Mouse (Mus musculus) forebrain, embryonic 10.5 days (tissue): ENCODE results near the gene Sox3. TPM values are rescaled to one million over a fixed set of nuclear protein-coding genes. Genes with fewer than 3 reads are reported as not detected.
A peak's percentile ranks its signal among the peaks of the same experiment; 100 is the strongest.

Source experiments
- DNase-seq: peaks from one replicate; pipeline ENCODE4 v3.0.0-alpha.2; 2017; ENCODE audit warnings: low spot score; ENCODE audit errors: extremely low spot score
- H3K27ac ChIP-seq: fragments of 300-500 bp; sonication (generic); 2 replicates; pipeline ENCODE4 v1.5.1; 2016; ENCODE audit warnings: mild to moderate bottlenecking
- H3K27me3 ChIP-seq: fragments of 300-500 bp; sonication (generic); 2 replicates; pipeline ENCODE4 v1.6.1; 2016; ENCODE audit warnings: mild to moderate bottlenecking; ENCODE audit not compliant: poor library complexity, severe bottlenecking
- H3K36me3 ChIP-seq: fragments of 300-500 bp; sonication (generic); replicated peaks from 2 replicates; pipeline ENCODE4 v1.6.1; 2016; ENCODE audit warnings: mild to moderate bottlenecking, moderate library complexity
- H3K4me1 ChIP-seq: fragments of 300-500 bp; sonication (generic); 2 replicates; pipeline ENCODE4 v1.6.1; 2016
- H3K4me3 ChIP-seq: fragments of 300-500 bp; sonication (generic); 2 replicates; pipeline ENCODE4 v1.5.1; 2016; ENCODE audit warnings: mild to moderate bottlenecking, moderate library complexity
- H3K9me3 ChIP-seq: fragments of 300-500 bp; sonication (generic); 2 replicates; pipeline ENCODE4 v1.6.1; 2016; ENCODE audit warnings: mild to moderate bottlenecking, moderate library complexity
- WGBS: fragments of 180-500 bp; shearing (Covaris S2); methylation state at CpG from one replicate; pipeline ENCODE4 v1.1.7; 2016; 5-methylcytosine and 5-hydroxymethylcytosine counted together
- polyA plus RNA-seq: library from polyadenylated mRNA; unstranded; fragments of >200 nt; fragmentation: Nextera tagmentation; extraction: Ambion mirVana; gene quantifications from 2 replicates; pipeline ENCODE4 v1.2.1, GENCODE M21; 2016

Sox3 gene
- polyA plus RNA-seq: 4.7 and 5.2 TPM in 2 replicates

DNA sequence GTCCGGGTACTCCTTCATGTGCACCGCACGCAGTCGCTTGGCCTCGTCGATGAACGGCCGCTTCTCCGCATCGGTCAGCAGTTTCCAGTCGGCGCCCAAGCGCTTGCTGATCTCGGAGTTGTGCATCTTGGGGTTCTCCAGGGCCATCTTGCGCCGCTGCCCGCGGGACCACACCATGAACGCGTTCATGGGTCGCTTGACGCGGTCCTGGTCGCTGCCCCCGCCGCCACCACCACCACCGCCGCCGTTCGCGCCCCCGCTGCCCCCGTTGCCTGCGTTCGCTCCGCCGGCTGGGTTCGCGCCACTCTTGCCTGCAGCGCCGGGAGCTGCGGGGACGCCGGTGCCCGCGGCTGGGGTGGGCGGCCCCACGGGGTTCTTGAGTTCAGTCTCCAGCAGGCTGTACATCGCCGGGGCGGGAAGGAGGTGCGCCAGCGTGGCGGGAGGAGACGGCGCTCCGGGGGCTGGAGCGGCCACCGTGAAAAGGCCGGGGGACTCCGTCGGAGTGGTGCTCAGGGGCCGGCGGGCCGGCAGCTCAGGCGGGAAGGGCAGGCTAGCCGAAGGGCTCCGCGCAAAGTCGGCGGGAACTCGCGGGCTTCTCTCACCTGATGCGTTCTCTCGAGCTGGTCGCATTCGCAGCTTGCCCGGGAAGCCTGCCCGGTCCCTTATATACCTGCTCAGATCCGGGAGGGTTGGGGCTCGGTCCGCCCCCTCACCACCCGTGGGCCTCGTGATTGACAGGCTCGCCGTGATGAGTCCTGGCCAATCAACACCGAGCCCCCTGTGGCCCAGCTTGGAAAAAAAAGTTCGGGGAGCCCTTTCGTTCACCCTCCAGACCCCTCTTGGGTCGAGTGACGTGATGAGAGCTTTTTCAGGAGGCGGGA lies at the start of gene Sox3:
TSS of gene Sox3 (minus strand) at position 630 of the 881 bp plus-strand sequence.
- DNase-seq: peak; percentile 85
- H3K4me3 ChIP-seq: peak within 1 kb of the TSS; percentile 69
- WGBS: 18% methylated on average over 84 of the region's 92 CpGs
- H3K4me1 ChIP-seq: peaks cover 50% of the 10 kb centered on the region
- peaks cover 8% of the 10 kb centered on the region for H3K36me3 ChIP-seq
- H3K27ac ChIP-seq: peak within 1 kb of the TSS; percentile 93
- no peaks in the 10 kb centered on the region; the same call in 1 of the 2 replicates for H3K9me3 ChIP-seq
- H3K27me3 ChIP-seq: peaks cover 75% of the 10 kb centered on the region

DNA sequence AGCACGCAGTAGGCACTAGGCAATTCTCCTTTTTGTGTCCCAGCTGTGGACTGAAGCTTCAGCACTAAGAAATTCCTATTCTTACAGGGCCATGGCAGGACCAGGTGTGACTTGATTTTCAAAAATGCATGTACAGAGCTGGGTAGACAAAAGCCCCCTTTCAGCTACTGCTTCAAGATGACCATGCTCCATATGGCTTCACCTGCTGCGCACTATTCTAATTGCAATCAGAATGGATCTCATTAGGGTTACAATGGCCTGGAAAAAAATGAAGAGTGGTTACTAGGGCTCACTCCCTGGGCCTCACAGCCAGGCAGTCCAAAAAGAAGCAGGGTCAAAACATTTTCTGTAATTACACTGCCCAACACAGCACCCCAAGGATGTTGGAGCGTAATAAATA lies 47.0 kb upstream of the Sox3 start:
- Histone ChIP-seq H3K27ac (no peak overlapping the region), H3K9me3 (no peaks in the 10 kb centered on the region), H3K4me3 (no peak overlapping the region), H3K27me3 (no peaks in the 10 kb centered on the region), H3K4me1 (peaks cover 15% of the 10 kb centered on the region), H3K36me3 (no peaks in the 10 kb centered on the region)
- DNase-seq: no peak
- WGBS: 77% methylated on average over 3 of the region's 3 CpGs

GRCm38 (mm10) chrX:60899546-60899945 lies 6.3 kb upstream of the Sox3 start:
- no peak for DNase-seq
- Histone ChIP-seq H3K9me3 (no peaks in the 10 kb centered on the region), H3K36me3 (no peaks in the 10 kb centered on the region), H3K27ac (no peak overlapping the region), H3K4me3 (no peak overlapping the region), H3K27me3 (peaks cover 72% of the 10 kb centered on the region), H3K4me1 (peaks cover 46% of the 10 kb centered on the region)
- 23% methylated on average over 4 of the region's 4 CpGs for WGBS

DNA sequence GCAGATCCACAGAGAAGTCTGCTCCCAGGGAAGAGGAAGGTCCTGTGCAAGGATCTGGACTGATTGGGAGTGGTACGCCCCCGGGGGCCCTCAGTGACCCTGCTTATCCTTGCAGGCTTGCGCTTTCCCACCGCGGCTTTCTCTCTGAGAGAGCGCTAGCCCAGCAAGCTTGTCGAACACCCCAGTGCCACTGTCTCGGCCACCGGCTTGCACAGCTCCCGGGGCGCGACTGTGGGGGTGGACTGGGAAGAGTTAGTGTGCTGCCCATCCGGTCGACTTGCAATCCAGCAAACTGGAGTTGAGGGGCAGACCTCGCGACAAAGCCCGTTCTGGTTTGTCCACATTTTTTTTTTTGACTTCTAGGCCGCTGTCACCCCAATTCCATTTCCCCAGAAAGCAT lies 5.4 kb upstream of the Sox3 start:
- Histone ChIP-seq H3K27ac (0 out of 2 replicates have a peak overlapping the region, but pooled peaks have one; percentile 4), H3K4me1 (peaks cover 46% of the 10 kb centered on the region), H3K27me3 (peaks cover 77% of the 10 kb centered on the region), H3K36me3 (no peaks in the 10 kb centered on the region), H3K9me3 (no peaks in the 10 kb centered on the region), H3K4me3 (peak overlapping the region; percentile 37)
- 26% methylated on average over 18 of the region's 18 CpGs for WGBS
- DNase-seq: peak; percentile 42

GRCm38 (mm10) chrX:60896296-60896695 lies 3.1 kb upstream of the Sox3 start:
- peaks cover 8% of the 10 kb centered on the region for H3K36me3 ChIP-seq
- peak overlapping the region; percentile 69 for H3K4me3 ChIP-seq
- H3K27me3 ChIP-seq: peaks cover 67% of the 10 kb centered on the region
- 10% methylated on average over 13 of the region's 13 CpGs for WGBS
- H3K9me3 ChIP-seq: no peaks in the 10 kb centered on the region; the same call in 1 of the 2 replicates
- peak; percentile 33 for DNase-seq
- peaks cover 46% of the 10 kb centered on the region for H3K4me1 ChIP-seq
- peak overlapping the region; percentile 93; the same call in 1 of the 2 replicates for H3K27ac ChIP-seq

DNA sequence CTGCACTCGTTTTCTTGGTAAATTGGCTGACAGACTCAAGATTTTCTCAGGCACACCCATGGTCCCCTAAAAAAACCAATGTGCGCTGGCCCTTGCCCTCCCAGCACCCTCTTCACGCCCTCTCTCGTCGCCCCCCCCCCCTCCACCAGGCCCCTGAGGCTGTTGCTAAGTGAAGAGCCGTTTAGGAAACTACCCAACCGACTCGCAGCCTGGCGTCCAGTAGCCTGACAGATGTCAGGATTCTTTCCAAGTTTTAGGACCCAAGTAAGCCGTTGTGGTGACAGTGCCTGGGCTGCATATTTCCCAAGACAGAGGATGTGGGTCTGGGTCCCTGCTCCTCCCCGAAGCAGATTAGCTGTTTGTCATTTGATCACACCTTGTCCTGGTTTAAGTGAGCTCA lies 2.2 kb upstream of the Sox3 start:
- peak; percentile 27 for DNase-seq

DNA sequence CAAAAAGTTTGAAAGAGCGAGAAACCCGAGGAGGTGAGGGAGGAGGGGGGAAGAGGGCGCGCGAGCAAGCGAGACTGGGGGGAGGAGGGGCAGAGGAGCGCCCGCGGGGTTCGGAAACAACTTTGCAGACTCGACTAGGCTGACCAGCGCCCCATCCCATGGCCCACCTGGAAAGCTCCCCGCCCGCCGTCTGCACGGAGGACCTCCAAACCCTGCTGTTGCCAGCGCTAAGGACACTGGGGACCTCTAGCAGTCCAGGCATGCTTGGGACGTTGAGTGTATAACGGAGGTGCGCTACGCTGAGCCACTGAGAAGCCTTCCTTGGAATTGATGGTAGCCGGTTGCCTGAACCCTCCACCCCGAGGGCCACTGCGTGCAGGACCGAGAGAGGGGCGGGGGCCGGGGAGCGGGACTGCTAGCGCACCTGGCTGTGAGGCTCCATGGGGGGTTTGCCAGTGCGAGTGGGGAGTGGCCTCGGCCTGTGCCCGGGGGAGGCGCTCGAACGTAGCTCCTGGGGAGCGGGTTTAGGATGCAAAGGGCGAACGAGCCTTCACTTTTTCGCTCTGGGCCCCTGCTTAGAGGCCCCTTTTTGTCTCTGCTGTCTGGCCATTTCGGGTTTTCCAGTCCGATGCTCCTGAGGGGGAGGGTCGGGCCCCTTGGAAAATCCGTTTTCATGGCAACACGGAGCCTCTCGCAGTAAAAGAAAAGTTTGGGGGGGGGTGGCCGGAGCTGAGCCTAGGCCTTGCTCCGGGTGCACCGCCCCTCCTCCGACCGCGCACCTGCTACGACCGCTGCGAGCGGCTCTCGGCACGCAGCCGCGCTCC lies 702 bp upstream of the Sox3 start:
- DNase-seq: peak; percentile 63
- Histone ChIP-seq H3K36me3 (peaks cover 8% of the 10 kb centered on the region), H3K27me3 (peaks cover 72% of the 10 kb centered on the region), H3K4me3 (peak overlapping the region; percentile 69), H3K9me3 (no peaks in the 10 kb centered on the region; the same call in 1 of the 2 replicates), H3K27ac (peak overlapping the region; percentile 93), H3K4me1 (peaks cover 51% of the 10 kb centered on the region)
- WGBS: 24% methylated on average over 51 of the region's 59 CpGs

More for the DNA sequence above, 2.2 kb upstream of the Sox3 start:
- H3K27me3 ChIP-seq: peaks cover 61% of the 10 kb centered on the region
- H3K27ac ChIP-seq: peak overlapping the region; percentile 93
- peaks cover 8% of the 10 kb centered on the region for H3K36me3 ChIP-seq
- H3K4me3 ChIP-seq: peak overlapping the region; percentile 69
- peaks cover 46% of the 10 kb centered on the region for H3K4me1 ChIP-seq
- H3K9me3 ChIP-seq: no peaks in the 10 kb centered on the region; the same call in 1 of the 2 replicates
- 15% methylated on average over 11 of the region's 11 CpGs for WGBS

GRCm38 (mm10) chrX:60892098-60892800 lies 981 bp downstream of the Sox3 start:
- Histone ChIP-seq H3K27ac (peak overlapping the region; percentile 93), H3K4me3 (peak overlapping the region; percentile 69), H3K9me3 (no peaks in the 10 kb centered on the region; the same call in 1 of the 2 replicates), H3K36me3 (peaks cover 8% of the 10 kb centered on the region), H3K4me1 (peaks cover 47% of the 10 kb centered on the region), H3K27me3 (peaks cover 74% of the 10 kb centered on the region)
- 37% methylated on average over 94 of the region's 102 CpGs for WGBS
- DNase-seq: peak; percentile 47

DNA sequence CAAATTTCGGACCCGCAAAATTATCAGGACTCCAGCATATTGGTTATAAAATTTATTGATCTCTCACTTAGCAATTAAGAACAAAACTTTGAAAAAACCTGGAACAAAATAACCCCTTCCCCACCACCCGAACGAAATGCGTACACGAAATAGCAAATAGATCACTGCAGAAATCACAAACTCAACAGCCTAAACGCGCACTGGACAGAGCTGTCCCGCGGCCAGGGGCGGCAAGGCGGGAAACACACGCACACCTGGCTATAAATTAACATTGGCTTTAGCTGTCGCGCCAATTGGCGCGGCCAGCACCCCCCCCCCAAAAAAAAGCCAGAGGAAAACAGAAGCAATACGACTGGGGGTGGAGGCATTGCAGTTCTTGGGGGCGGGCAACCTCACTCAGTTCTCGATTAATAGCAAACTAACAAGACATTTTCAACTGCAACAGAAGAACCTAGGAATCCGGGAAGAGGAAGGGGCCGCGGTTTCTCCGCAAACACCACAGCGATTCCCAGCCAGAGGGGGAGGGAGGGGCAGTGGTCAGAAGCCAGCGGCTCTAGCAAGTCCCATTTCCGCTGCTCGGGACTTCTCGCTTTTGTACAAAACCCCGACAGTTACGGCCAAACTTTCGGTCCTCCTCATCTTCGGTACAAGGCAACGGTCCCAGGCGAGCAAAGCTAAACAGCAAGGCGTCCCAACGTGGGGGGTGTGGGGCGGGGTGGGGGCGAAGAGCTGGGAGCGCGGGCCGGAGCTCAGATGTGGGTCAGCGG lies 1.7 kb downstream of the Sox3 start:
- H3K27me3 ChIP-seq: peaks cover 73% of the 10 kb centered on the region
- H3K27ac ChIP-seq: peak overlapping the region; percentile 93
- peaks cover 39% of the 10 kb centered on the region for H3K4me1 ChIP-seq
- H3K4me3 ChIP-seq: peak overlapping the region; percentile 69
- no peaks in the 10 kb centered on the region; the same call in 1 of the 2 replicates for H3K9me3 ChIP-seq
- WGBS: 22% methylated on average over 43 of the region's 43 CpGs
- H3K36me3 ChIP-seq: peaks cover 8% of the 10 kb centered on the region
- no peak for DNase-seq

DNA sequence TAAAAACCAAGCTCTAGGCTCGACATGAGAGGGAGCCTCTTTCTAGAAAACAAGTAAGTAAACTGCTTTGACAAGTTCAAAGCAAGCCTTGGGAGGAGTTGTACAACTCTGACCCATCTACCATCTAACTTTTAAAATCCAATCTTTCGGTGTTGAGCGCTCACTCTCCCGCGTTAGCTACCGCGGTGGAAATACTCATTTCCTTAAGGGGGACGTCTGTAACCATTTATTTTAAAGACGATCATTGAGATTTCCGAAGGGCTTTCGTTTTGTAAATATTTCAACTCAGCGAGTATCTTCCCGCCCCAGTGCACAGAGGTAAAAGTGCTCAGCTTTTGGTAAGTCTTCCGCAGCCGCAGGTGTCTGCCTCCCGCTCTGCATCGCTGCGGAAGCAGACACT lies 2.6 kb downstream of the Sox3 start:
- H3K27me3 ChIP-seq: peaks cover 64% of the 10 kb centered on the region
- DNase-seq: no peak
- 20% methylated on average over 18 of the region's 18 CpGs for WGBS
- H3K4me1 ChIP-seq: peaks cover 31% of the 10 kb centered on the region
- H3K4me3 ChIP-seq: peak overlapping the region; percentile 69
- H3K27ac ChIP-seq: peak overlapping the region; percentile 93
- peaks cover 8% of the 10 kb centered on the region for H3K36me3 ChIP-seq
- no peaks in the 10 kb centered on the region; the same call in 1 of the 2 replicates for H3K9me3 ChIP-seq

GRCm38 (mm10) chrX:60889956-60890485 lies 3.2 kb downstream of the Sox3 start:
- H3K4me1 ChIP-seq: peaks cover 25% of the 10 kb centered on the region
- H3K4me3 ChIP-seq: peak overlapping the region; percentile 69
- peak overlapping the region; percentile 93 for H3K27ac ChIP-seq
- DNase-seq: peak; percentile 69
- 11% methylated on average over 17 of the region's 17 CpGs for WGBS
- H3K36me3 ChIP-seq: peaks cover 8% of the 10 kb centered on the region
- H3K9me3 ChIP-seq: no peaks in the 10 kb centered on the region; the same call in 1 of the 2 replicates
- peaks cover 59% of the 10 kb centered on the region for H3K27me3 ChIP-seq
